Mouse (Mus musculus) B cell, adult 62 days (primary cell): Measurements from ENCODE around the gene Jtb. TPM values are rescaled to one million over a fixed set of nuclear protein-coding genes. Genes with fewer than 3 reads are reported as not detected.

Experiments
- total RNA-seq: library from RNA; stranded (reverse); gene quantifications from 4 replicates; pipeline ENCODE4 v1.2.4, GENCODE M21; 2023

Gene Jtb
- 83.4 to 92.8 TPM (median 90.6 TPM) in 4 replicates for total RNA-seq

DNA sequence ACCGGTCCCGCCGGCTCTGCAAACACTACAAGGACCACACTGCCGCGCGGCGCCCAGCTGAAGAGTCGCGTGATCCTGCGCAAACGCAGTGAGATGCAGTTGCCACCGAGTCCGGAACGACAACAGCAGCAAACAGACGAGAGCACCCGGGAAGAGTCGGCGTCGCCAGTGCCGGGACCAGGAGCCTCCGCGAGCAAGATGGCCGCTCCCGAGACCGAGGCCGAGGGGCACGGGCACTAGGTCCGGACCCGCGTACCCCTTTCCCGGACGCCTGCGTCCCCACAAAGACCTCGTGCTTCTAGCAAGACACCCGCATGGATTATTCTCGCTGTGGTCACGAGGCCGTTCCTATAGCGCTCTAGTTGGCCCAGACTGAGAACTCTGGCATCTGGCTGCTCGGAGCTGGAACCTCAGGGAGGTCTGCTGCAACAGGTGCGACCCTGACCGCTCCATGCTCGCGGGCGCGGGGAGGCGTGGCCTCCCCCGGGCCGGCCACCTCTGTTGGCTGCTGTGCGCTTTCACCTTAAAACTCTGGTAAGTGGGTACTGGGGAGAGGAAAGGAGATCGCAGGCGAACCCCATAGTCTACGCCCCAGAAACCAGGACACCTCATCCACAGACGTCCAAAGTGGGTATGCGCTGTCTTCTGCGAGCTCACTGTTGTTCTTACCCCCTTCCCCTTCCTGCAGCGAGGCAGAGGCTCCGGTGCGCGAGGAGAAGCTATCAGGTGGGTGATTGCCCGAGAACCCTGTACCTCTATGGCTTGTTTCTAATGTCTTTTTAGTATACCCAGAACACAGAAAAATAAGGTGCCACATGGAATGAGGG lies at the start of gene Jtb:
Gene Jtb, plus strand, starts transcription at position 91 of the 827 bp plus-strand sequence.

DNA sequence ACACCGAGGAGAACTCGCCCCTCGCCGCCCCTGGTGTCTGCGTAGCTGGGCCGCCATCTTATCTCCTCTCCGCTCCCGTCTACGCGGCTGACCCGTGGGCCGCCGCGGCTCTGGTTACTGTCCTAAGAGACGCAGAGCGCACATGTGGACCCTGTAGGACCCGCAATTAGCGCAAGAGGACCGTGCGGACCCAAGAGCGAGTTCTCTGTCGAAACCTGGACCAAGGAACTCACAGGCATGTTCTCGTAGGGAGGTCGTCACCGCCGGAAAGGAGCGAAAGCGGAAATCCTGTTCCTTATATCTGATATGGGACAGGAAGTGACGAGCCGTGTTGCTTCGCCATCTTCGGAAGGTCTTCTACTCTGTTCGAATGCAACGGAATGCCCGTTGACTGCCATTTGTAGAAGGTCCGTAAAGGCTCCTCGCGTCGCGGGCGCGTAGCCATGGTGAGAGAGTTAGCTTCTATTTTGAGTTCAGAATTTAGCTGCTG lies 18.0 kb upstream of the Jtb start, which contains the start of the genes Rps27 and Rab13:
Gene Rps27, minus strand, starts transcription at position 275 of the 490 bp plus-strand sequence.
Gene Rab13, plus strand, starts transcription at position 319 of the 490 bp plus-strand sequence.

DNA sequence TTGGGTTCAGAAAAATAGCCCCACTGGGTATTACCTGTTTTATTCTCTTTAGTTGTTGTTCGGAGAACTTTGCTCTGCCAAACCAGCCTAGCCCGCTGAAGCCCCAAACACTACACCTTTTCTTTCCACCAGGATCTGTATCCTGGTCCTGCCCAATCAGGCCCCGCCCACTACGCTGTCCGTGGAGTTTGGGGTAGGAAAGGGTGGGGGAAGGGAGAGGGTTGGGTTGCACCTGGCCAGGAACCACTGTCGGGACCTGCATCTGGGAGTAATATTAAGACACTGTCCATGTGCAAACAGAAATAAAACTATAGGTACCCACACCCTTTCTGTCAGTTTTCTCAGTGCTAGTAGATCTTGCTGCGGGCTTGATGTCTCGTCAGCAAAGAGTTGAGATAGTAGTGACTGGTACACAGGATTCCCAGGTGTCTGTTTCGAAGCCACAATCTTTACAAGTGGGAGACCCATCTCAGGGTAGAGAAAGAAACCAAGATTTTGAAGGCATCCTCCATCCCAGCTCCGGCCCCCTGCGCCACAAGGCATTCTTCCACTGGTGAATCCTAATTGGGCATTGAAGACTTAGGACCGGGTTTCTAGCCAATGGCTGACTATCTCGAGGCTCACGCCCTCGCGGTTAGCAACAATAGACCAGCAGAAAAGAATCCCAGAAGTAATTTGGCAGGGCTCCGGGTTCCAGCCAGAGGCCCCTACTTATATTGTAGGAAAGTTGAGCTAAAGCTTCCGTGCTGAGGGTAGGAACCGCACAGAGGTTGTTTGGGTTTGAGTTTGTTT lies 11.8 kb downstream of the Jtb start, which contains the start of gene Creb3l4:
Gene Creb3l4, minus strand, starts transcription at position 529 of the 792 bp plus-strand sequence.

DNA sequence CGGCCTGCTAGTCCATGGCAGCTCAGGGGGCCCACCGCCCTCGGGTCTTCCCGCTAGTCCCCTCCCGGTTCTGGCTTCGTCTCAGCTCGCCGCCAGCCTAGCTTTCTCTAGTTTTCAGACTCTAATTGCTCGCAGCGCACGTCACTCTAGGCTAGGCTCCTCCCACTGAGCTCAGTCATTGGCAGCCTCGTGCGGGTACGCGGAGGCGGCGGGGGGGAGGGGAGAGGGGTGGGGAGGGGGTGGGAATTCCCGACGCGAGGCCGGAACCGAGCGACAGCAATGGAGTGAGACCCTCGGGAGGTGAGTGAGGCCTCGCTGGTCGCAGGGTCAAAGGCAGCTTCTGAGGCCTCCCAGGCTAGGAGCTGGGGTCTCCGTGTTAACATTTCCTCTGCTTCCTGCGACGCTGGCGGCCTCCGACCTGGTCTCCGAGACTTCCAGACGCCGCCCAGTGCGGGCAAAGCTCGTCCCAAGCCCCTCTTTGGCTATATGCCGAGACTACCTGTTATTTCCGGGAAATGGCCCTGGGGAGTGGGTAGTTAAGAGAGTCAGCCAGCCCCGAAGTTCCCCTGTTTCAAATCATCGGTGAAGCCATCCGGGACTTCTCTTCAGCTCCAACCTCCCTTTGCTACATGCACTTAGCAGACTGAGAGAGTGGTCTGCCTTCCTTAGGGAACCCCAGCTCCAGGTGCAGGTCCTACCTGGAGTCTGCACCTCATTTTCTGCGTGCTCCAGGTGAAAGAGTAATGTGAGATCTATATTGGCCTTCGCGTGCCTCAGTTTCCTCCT lies 16.8 kb downstream of the Jtb start, which contains the start of gene Slc39a1:
Gene Slc39a1, plus strand, starts transcription at position 213 of the 786 bp plus-strand sequence.

DNA sequence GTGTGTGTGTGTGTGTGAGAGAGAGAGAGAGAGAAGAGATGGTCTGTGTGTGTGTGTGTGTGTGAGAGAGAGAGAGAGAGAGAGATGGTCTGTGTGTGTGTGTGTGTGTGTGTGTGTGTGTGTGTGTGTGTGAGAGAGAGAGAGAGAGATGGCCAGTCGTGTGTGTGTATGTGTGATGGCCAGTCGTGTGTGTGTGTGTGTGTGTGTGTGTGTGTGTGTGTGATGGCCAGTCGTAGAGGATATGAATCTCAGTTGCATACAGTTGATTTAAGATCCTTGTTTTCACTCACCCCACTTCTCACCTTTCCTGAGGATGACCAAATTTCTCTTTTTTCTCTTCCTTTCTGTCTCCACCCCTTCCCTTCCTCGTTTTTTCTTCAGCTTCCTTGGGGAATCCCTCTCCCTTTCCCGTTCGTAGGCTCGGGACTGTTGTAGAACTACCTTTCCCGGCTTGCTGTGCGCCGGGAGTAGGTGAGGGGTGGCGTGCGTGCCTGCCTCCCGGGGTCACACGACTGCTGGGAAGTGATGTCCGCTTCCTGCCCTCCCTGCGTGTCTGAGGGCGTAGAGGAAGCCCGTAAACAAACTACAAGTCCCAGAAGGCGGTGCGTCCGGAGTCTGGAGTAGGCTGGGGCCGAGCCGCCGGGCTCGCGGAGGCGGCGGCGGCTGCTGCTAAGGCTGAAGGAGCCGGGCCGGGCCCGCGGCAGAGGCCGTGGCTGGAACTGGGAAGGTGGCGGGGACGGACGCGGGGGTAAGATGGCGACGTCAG lies 22.4 kb downstream of the Jtb start, which contains the start of gene Crtc2:
Gene Crtc2, plus strand, starts transcription at position 511 of the 766 bp plus-strand sequence.

DNA sequence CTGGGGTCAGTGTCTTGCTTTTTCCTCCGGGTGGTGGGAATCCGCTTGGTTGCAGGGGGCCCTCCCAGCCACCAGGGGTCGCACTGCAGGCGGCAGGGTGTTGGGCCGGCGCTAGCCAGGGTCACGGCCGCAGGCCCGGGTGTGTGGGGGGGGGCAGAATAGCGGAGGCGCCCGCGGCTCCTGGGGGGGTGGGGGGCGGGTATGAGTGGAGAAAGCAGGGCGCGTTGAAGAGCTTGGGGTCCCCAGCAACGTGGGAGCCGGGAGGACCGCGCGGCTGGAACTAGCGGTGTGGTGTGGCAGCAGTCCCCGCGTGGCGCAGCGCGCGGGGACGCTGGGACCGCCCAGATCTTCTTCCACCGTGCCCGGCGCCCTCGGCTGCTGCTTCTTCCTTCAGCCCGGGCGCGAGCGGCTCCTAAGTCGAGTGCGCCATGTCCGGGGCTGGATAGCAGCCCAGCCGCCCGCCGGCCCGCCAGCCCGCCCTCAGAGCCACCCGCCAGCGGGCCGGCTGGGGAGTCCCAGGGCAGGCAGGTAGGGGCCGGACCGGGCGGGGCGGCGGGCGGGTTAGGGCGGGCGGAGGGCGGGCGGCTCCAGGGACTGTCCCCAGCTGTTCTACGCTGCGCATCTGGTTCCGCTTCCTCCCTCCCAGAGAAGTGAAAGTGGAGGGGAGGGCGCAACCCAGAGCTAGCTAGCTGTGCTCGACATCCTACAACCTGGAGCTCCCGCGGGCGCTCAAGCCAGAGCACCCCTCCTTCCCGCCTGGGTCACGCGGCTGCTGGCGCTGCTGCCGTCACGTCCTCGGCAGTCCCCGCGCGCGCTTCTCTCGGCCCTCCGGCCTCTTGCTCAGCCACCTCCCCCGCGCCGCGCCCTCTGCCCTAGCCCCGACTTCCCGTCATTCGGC lies 33.9 kb downstream of the Jtb start, which contains the start of gene Dennd4b:
Gene Dennd4b, plus strand, starts transcription at position 152 of the 898 bp plus-strand sequence.

Other genes starting within 250 kb of the Jtb start
- 62.2 to 73.9 TPM (median 67.9 TPM) in 4 replicates for gene Hax1, start 232.8 kb upstream of the Jtb start, total RNA-seq
- gene 4933434E20Rik, start 180.0 kb upstream of the Jtb start, total RNA-seq: 107 to 116 TPM (median 114 TPM) in 4 replicates
- 331 to 385 TPM (median 358 TPM) in 4 replicates for gene Ubap2l, start 179.0 kb upstream of the Jtb start, total RNA-seq
- 545 to 588 TPM (median 552 TPM) in 4 replicates for gene Tpm3, start 158.9 kb upstream of the Jtb start, total RNA-seq
- gene Nup210l, start 127.5 kb upstream of the Jtb start, total RNA-seq: 1.7 to 2.5 TPM (median 1.9 TPM) in 4 replicates
- gene Rps27, start 17.9 kb upstream of the Jtb start, total RNA-seq: 9,520 to 10,422 TPM (median 10,240 TPM) in 4 replicates
- gene Rab13, start 17.9 kb upstream of the Jtb start, total RNA-seq: 0.72 to 0.92 TPM in 2 of 4 replicates, not detected in the others
- not detected in 4 replicates for gene Creb3l4, start 11.9 kb downstream of the Jtb start, total RNA-seq
- 25.9 to 33.1 TPM (median 28.9 TPM) in 4 replicates for gene Slc39a1, start 16.6 kb downstream of the Jtb start, total RNA-seq
- 187 to 216 TPM (median 200 TPM) in 4 replicates for gene Crtc2, start 22.6 kb downstream of the Jtb start, total RNA-seq
- 174 to 184 TPM (median 178 TPM) in 4 replicates for gene Dennd4b, start 33.6 kb downstream of the Jtb start, total RNA-seq
- gene Gatad2b, start 61.6 kb downstream of the Jtb start, total RNA-seq: 124 to 137 TPM (median 130 TPM) in 4 replicates
- 0.91 to 1.4 TPM (median 1.1 TPM) in 4 replicates for gene Slc27a3, start 158.3 kb downstream of the Jtb start, total RNA-seq
- gene Ints3, start 202.0 kb downstream of the Jtb start, total RNA-seq: 50.2 to 54.0 TPM (median 52.5 TPM) in 4 replicates
- not detected in 4 replicates for gene Npr1, start 234.3 kb downstream of the Jtb start, total RNA-seq
- gene Ilf2, start 244.5 kb downstream of the Jtb start, total RNA-seq: 92.2 to 99.3 TPM (median 93.2 TPM) in 4 replicates